Mouse (Mus musculus): ENCODE results near the gene Cela3a.

GRCm38 (mm10) chr4:137457292-137457691 lies 47.7 kb upstream of the Cela3a start:
- TF ChIP-seq CTCF (IDR thresholded peaks at IDR 0.05 in 2 of 3, conservative IDR thresholded peaks at IDR 0.05 in 1 of 3; ENCODE audit: control insufficient read depth in 1 of 3, insufficient read depth in 1 of 3, low read depth in 2 of 3, low read length in 3 of 3, poor library complexity in 1 of 3, severe bottlenecking in 1 of 3) (no peak), ETS1 (IDR thresholded peaks at IDR 0.05; ENCODE audit: low read depth, low read length) (no peak), POLR2A (IDR thresholded peaks at IDR 0.05; ENCODE audit: control insufficient read depth in 1 of 2, insufficient read depth in 1 of 2, low read depth in 1 of 2, low read length in 2 of 2, poor library complexity in 1 of 2) (no peak), USF2 (IDR thresholded peaks at IDR 0.05; ENCODE audit: borderline replicate concordance in 1 of 2, insufficient read depth in 1 of 2, low read depth in 1 of 2, low read length in 2 of 2) (no peak), BHLHE40 (IDR thresholded peaks at IDR 0.05; ENCODE audit: borderline replicate concordance, low read depth, low read length) (no peak), EP300 (IDR thresholded peaks at IDR 0.05; ENCODE audit: low read depth in 1 of 2, low read length in 2 of 2) (no peak), TAL1 (IDR thresholded peaks at IDR 0.05; ENCODE audit: low read length) (no peak)

All from MEL (cell line).